ENCODE assay signal across 15 mouse cellular contexts in genomic region chr8:120501426-120501825, GRCm38 (mm10).
DNase-seq lines count a peak whose midpoint lies in the region; ATAC-seq and TF ChIP-seq lines count a peak whose summit lies in the region.
"Had no signal": no experiment of that assay in that cellular context is flagged by ENCODE, and none has a peak within 500 bp of the region (broad histone marks: within the 10 kb centered on the region; RNA-seq: fewer than 3 reads in every experiment).

No protein-coding gene starts in this region.

- H3K9ac ChIP-seq in hindbrain, embryonic 16.5 days (ENCODE audit: low read depth, low read length), result no peak overlapping the region; the same call in 1 of the 2 replicates
- 0 out of 2 replicates have a peak overlapping the region, but pooled peaks have one; percentile 10 for H3K9ac ChIP-seq in lung, embryonic 16.5 days (ENCODE audit: low read length)
- no peak overlapping the region for H3K9ac ChIP-seq in CH12.LX (ENCODE audit: insufficient read depth, low read depth)
- H3K9ac ChIP-seq in liver, embryonic 16.5 days (ENCODE audit: low read depth, low read length), result no peak overlapping the region; the same call in 1 of the 2 replicates
- H3K9ac ChIP-seq: embryonic facial prominence, embryonic 12.5 days; hindbrain, embryonic 14.5 days; limb, embryonic 15.5 days had no signal

- H3K27me3 ChIP-seq in hindbrain, embryonic 10.5 days (ENCODE audit: insufficient read depth, poor library complexity, severe bottlenecking), result peaks cover 71% of the 10 kb centered on the region
- no peaks in the 10 kb centered on the region for H3K27me3 ChIP-seq in hindbrain, embryonic 16.5 days (replicated peaks; ENCODE audit: control insufficient read depth, insufficient read depth, low read length)
- H3K27me3 ChIP-seq in lung, embryonic 16.5 days (ENCODE audit: control insufficient read depth, insufficient read depth, low read depth, low read length), result no peaks in the 10 kb centered on the region
- H3K27me3 ChIP-seq in CH12.LX (replicated peaks), result no peaks in the 10 kb centered on the region
- H3K27me3 ChIP-seq in liver, embryonic 16.5 days (ENCODE audit: control insufficient read depth, insufficient read depth, low read depth, low read length), result no peaks in the 10 kb centered on the region
- H3K27me3 ChIP-seq: embryonic facial prominence, embryonic 12.5 days; neural tube, embryonic 13.5 days; Patski had no signal

- 0 out of 2 replicates have a peak overlapping the region, but pooled peaks have one; percentile 35 for H3K27ac ChIP-seq in hindbrain, embryonic 10.5 days
- no peak overlapping the region for H3K27ac ChIP-seq in hindbrain, embryonic 16.5 days (ENCODE audit: low read depth, low read length)
- H3K27ac ChIP-seq in lung, embryonic 16.5 days (ENCODE audit: low read length), result peak overlapping the region; percentile 42; the same call in 1 of the 2 replicates
- H3K27ac ChIP-seq in CH12.LX (ENCODE audit: insufficient read depth, low read depth), result no peak overlapping the region
- H3K27ac ChIP-seq in liver, embryonic 16.5 days (ENCODE audit: low read length), result 0 out of 2 replicates have a peak overlapping the region, but pooled peaks have one; percentile 10
- H3K27ac ChIP-seq: embryonic facial prominence, embryonic 12.5 days; hindbrain, embryonic 14.5 days; limb, embryonic 15.5 days; neural tube, embryonic 13.5 days had no signal

- peaks cover 93% of the 10 kb centered on the region for H3K79me2 ChIP-seq in CH12.LX (replicated peaks; ENCODE audit: control insufficient read depth, extremely low read depth, insufficient read depth, poor library complexity, severe bottlenecking)

- peaks cover 100% of the 10 kb centered on the region for H3K4me1 ChIP-seq in hindbrain, embryonic 10.5 days (replicated peaks)
- H3K4me1 ChIP-seq in hindbrain, embryonic 16.5 days (ENCODE audit: control insufficient read depth, insufficient read depth, low read depth, low read length), result peaks cover 68% of the 10 kb centered on the region
- peaks cover 72% of the 10 kb centered on the region for H3K4me1 ChIP-seq in lung, embryonic 16.5 days (replicated peaks; ENCODE audit: control insufficient read depth, insufficient read depth, low read length)
- peaks cover 39 to 92% of the 10 kb centered on the region in 2 experiments for H3K4me1 ChIP-seq in CH12.LX (ENCODE audit: control insufficient read depth in 1 of 2, insufficient read depth in 2 of 2)
- H3K4me1 ChIP-seq in liver, embryonic 16.5 days (ENCODE audit: control insufficient read depth, low read depth, low read length), result peaks cover 95% of the 10 kb centered on the region

- WGBS in hindbrain, embryonic 10.5 days, result 88% methylated on average over 5 of the region's 5 CpGs
- 89% methylated on average over 5 of the region's 5 CpGs for WGBS in hindbrain, embryonic 16.5 days
- 80% methylated on average over 5 of the region's 5 CpGs for WGBS in lung, embryonic 16.5 days
- 75% methylated on average over 5 of the region's 5 CpGs for WGBS in liver, embryonic 16.5 days (ENCODE audit: insufficient replicate concordance)

- no peak for TF ChIP-seq POLR2A in CH12.LX (IDR thresholded peaks at IDR 0.05; ENCODE audit: low read depth, low read length)

- in situ Hi-C loops in CH12.LX (cut with MboI; ENCODE audit: low pct_ligation_motif_present, low pct_unique_long_range_greater_than_20kb, low sequenced_read_pairs), result no loop called here

- no peak overlapping the region for H3K4me2 ChIP-seq in hindbrain, embryonic 16.5 days (ENCODE audit: low read length)
- no peak overlapping the region for H3K4me2 ChIP-seq in lung, embryonic 16.5 days (ENCODE audit: low read depth, low read length)
- no peak overlapping the region for H3K4me2 ChIP-seq in CH12.LX (ENCODE audit: insufficient read depth, low read depth, poor library complexity, severe bottlenecking)
- H3K4me2 ChIP-seq in liver, embryonic 16.5 days (ENCODE audit: low read depth, low read length), result no peak overlapping the region
- H3K4me2 ChIP-seq: embryonic facial prominence, embryonic 12.5 days; hindbrain, embryonic 14.5 days; limb, embryonic 15.5 days had no signal

- DNase-seq in hindbrain, embryonic 10.5 days (ENCODE audit: low spot score), result no peak
- DNase-seq in lung, postnatal 4 days, result no peak
- no peak for DNase-seq in CH12.LX (ENCODE audit: extremely low read depth)
- no peak for DNase-seq in frontal cortex, postnatal 14 days (ENCODE audit: low spot score in 2 of 2)
- DNase-seq: adrenal gland, postnatal 25 days; right cerebral cortex, postnatal 14 days had no signal

- TF ChIP-seq EP300 in CH12.LX (IDR thresholded peaks at IDR 0.05; ENCODE audit: low read length), result no peak

- dilution Hi-C loops in CH12.LX (cut with MboI; ENCODE audit: extremely low pct_ligation_motif_present, extremely low pct_unique_long_range_greater_than_20kb, low sequenced_read_pairs), result no loop called here

- TF ChIP-seq CTCF in CH12.LX (conservative IDR thresholded peaks at IDR 0.05 in 1 of 2, IDR thresholded peaks at IDR 0.05 in 1 of 2; ENCODE audit: low read depth in 2 of 2, low read length in 2 of 2), result no peak

- TF ChIP-seq RAD21 in CH12.LX (IDR thresholded peaks at IDR 0.05; ENCODE audit: low read depth, low read length), result no peak

- H3K36me3 ChIP-seq in hindbrain, embryonic 10.5 days, result no peaks in the 10 kb centered on the region
- H3K36me3 ChIP-seq in hindbrain, embryonic 16.5 days (ENCODE audit: control insufficient read depth, insufficient read depth, low read length), result no peaks in the 10 kb centered on the region
- no peaks in the 10 kb centered on the region for H3K36me3 ChIP-seq in lung, embryonic 16.5 days (ENCODE audit: control insufficient read depth, insufficient read depth, low read length)
- peaks cover 0 to 46% of the 10 kb centered on the region in 2 experiments for H3K36me3 ChIP-seq in CH12.LX (replicated peaks in 1 of 2; ENCODE audit: control insufficient read depth in 1 of 2, insufficient read depth in 1 of 2, low read length in 1 of 2)
- no peaks in the 10 kb centered on the region for H3K36me3 ChIP-seq in liver, embryonic 16.5 days (ENCODE audit: control insufficient read depth, insufficient read depth)
- H3K36me3 ChIP-seq: embryonic facial prominence, embryonic 12.5 days; limb, embryonic 15.5 days; neural tube, embryonic 13.5 days had no signal

- no peak overlapping the region for H3K4me3 ChIP-seq in hindbrain, embryonic 10.5 days
- H3K4me3 ChIP-seq in hindbrain, embryonic 16.5 days (ENCODE audit: low read length), result no peak overlapping the region
- no peak overlapping the region for H3K4me3 ChIP-seq in lung, embryonic 16.5 days (ENCODE audit: low read length)
- H3K4me3 ChIP-seq in CH12.LX (replicated peaks in 1 of 3; ENCODE audit: low read depth in 2 of 3, low read length in 2 of 3, poor library complexity in 1 of 3), result no peak overlapping the region
- no peak overlapping the region for H3K4me3 ChIP-seq in liver, embryonic 16.5 days (ENCODE audit: low read depth, low read length)
- H3K4me3 ChIP-seq: embryonic facial prominence, embryonic 12.5 days; limb, embryonic 15.5 days; neural tube, embryonic 13.5 days had no signal

- no peak for ATAC-seq in hindbrain, embryonic 16.5 days
- no peak for ATAC-seq in lung, embryonic 16.5 days (ENCODE audit: low read depth)
- no peak for ATAC-seq in liver, embryonic 16.5 days (ENCODE audit: low read depth)
- ATAC-seq: activated CD4-positive, CD25-positive, alpha-beta regulatory T cell, adult 4 months; Patski had no signal

- H3K9me3 ChIP-seq in hindbrain, embryonic 10.5 days, result no peaks in the 10 kb centered on the region
- H3K9me3 ChIP-seq in hindbrain, embryonic 16.5 days (ENCODE audit: control insufficient read depth, low read length), result no peaks in the 10 kb centered on the region
- no peaks in the 10 kb centered on the region for H3K9me3 ChIP-seq in lung, embryonic 16.5 days (ENCODE audit: control insufficient read depth, low read length)
- H3K9me3 ChIP-seq in CH12.LX (replicated peaks; ENCODE audit: low read length), result no peaks in the 10 kb centered on the region
- no peaks in the 10 kb centered on the region for H3K9me3 ChIP-seq in liver, embryonic 16.5 days (replicated peaks; ENCODE audit: control insufficient read depth, low read length)
- H3K9me3 ChIP-seq: embryonic facial prominence, embryonic 12.5 days; limb, embryonic 15.5 days; neural tube, embryonic 13.5 days had no signal

TF ChIP-seq in CH12.LX, 34 proteins besides CTCF, POLR2A, EP300 and RAD21:
- TF ChIP-seq ZNF384 (IDR thresholded peaks at IDR 0.05; ENCODE audit: low read depth, low read length) (no peak), GABPA (IDR thresholded peaks at IDR 0.05; ENCODE audit: insufficient replicate concordance, low read depth, low read length) (no peak), MAFK (IDR thresholded peaks at IDR 0.05; ENCODE audit: insufficient replicate concordance, low read length) (no peak), ZMIZ1 (IDR thresholded peaks at IDR 0.05; ENCODE audit: low read depth, low read length) (no peak), BHLHE40 (IDR thresholded peaks at IDR 0.05; ENCODE audit: low read depth, low read length) (peak; percentile 74), NELFE (IDR thresholded peaks at IDR 0.05; ENCODE audit: low read depth, low read length) (no peak), E2F4 (IDR thresholded peaks at IDR 0.05; ENCODE audit: insufficient replicate concordance, low read depth, low read length) (no peak)

Comparison
In these comparisons a context has a peak if more than half of its experiments do, and no peak if none do; other contexts are left out.
1. H3K27ac ChIP-seq: peak in hindbrain, embryonic 10.5 days (single experiment), lung, embryonic 16.5 days (single experiment) and liver, embryonic 16.5 days (single experiment); none in hindbrain, embryonic 16.5 days (single experiment) and CH12.LX (single experiment).